Mouse (Mus musculus): Measurements from ENCODE around the gene Fzd5. TPM values are rescaled to one million over a fixed set of nuclear protein-coding genes. Genes with fewer than 3 reads are reported as not detected.

Gene Fzd5
- polyA plus RNA-seq, 1 experiment, result 1.5 TPM

GRCm38 (mm10) chr1:64705230-64705629 lies 32.3 kb downstream of the Fzd5 start:
- no peaks in the 10 kb centered on the region for H3K79me3 ChIP-seq (ENCODE audit: low read depth)
- no peaks in the 10 kb centered on the region for H3K27me3 ChIP-seq (ENCODE audit: control insufficient read depth, insufficient read depth, insufficient read length)
- no peak overlapping the region for H3ac ChIP-seq (ENCODE audit: control insufficient read depth, insufficient read length, low read depth)
- H3K79me2 ChIP-seq (ENCODE audit: control insufficient read depth, insufficient read depth), result peaks cover 7% of the 10 kb centered on the region
- H3K4me3 ChIP-seq (ENCODE audit: insufficient read depth, poor library complexity, severe bottlenecking), result no peak overlapping the region
- H3K36me3 ChIP-seq (ENCODE audit: control insufficient read depth, insufficient read depth), result peaks cover 49% of the 10 kb centered on the region
- no peak for TF ChIP-seq MAX (IDR thresholded peaks at IDR 0.05)
- TF ChIP-seq CTCF (IDR thresholded peaks at IDR 0.05; ENCODE audit: control insufficient read depth, insufficient read depth, insufficient read length), result no peak
- no peak for TF ChIP-seq USF1 (IDR thresholded peaks at IDR 0.05; ENCODE audit: low read depth)

DNA sequence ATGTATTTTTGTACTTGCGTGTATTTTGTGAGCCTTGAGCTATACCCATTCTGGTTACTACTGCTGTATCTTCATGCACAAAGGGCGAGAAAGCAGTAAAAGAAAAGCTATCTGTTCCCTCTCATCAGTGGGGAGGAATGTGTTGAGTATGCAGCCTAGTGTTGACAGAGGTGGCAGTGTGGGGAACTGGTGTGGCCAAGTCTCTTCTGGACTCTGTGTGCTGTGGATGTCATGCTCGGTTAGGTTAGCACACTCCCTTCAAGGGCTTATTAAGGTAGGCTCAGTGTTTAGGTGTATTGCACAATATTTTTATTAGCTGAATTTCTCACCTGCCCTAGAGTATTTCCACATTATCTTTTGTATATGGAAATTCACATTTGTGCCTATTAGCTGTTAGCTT lies 35.8 kb downstream of the Fzd5 start:
- Histone ChIP-seq H3K27me3 (ENCODE audit: control insufficient read depth, insufficient read depth, insufficient read length) (no peaks in the 10 kb centered on the region), H3K4me3 (ENCODE audit: insufficient read depth, poor library complexity, severe bottlenecking) (no peak overlapping the region), H3K79me2 (ENCODE audit: control insufficient read depth, insufficient read depth) (peaks cover 38% of the 10 kb centered on the region), H3ac (ENCODE audit: control insufficient read depth, insufficient read length, low read depth) (no peak overlapping the region), H3K79me3 (ENCODE audit: low read depth) (peaks cover 13% of the 10 kb centered on the region), H3K36me3 (ENCODE audit: control insufficient read depth, insufficient read depth) (peaks cover 45% of the 10 kb centered on the region)
- TF ChIP-seq MAX (IDR thresholded peaks at IDR 0.05) (no peak), MYOG (IDR thresholded peaks at IDR 0.05; ENCODE audit: control insufficient read depth, extremely low read depth, insufficient read length) (no peak), CTCF (IDR thresholded peaks at IDR 0.05; ENCODE audit: control insufficient read depth, insufficient read depth, insufficient read length) (no peak), MYOD1 (IDR thresholded peaks at IDR 0.05; ENCODE audit: control insufficient read depth, insufficient read length, low read depth) (no peak), FOSL1 (IDR thresholded peaks at IDR 0.05; ENCODE audit: insufficient read depth, low read length, poor library complexity, severe bottlenecking) (no peak), CEBPB (IDR thresholded peaks at IDR 0.05; ENCODE audit: low read depth) (no peak), USF1 (IDR thresholded peaks at IDR 0.05; ENCODE audit: low read depth) (no peak)

DNA sequence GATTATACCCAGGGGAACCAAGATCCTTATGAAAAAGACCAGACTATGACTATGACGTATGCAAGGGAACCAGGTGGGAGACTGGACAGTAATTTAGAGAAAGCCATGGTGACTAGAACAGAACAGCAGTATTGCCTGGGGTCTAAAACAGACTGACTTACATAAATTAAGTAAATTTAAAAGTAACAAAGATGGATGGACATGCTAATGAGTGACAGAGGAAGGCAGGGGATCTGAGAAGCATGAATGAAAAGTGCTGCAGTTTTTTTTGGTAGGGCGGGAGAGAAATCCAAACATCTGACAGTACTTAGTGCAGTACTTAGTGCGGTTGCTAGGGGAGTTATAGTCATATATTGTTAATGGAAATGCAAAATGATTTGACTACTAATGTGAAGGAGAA lies 42.4 kb downstream of the Fzd5 start:
- TF ChIP-seq MYOG (IDR thresholded peaks at IDR 0.05; ENCODE audit: control insufficient read depth, extremely low read depth, insufficient read length), result no peak
- TF ChIP-seq CTCF (IDR thresholded peaks at IDR 0.05; ENCODE audit: control insufficient read depth, insufficient read depth, insufficient read length), result no peak
- no peak for TF ChIP-seq FOSL1 (IDR thresholded peaks at IDR 0.05; ENCODE audit: insufficient read depth, low read length, poor library complexity, severe bottlenecking)
- TF ChIP-seq MYOD1 (IDR thresholded peaks at IDR 0.05; ENCODE audit: control insufficient read depth, insufficient read length, low read depth), result no peak
- no peak for TF ChIP-seq MAX (IDR thresholded peaks at IDR 0.05)
- TF ChIP-seq USF1 (IDR thresholded peaks at IDR 0.05; ENCODE audit: low read depth), result no peak
- TF ChIP-seq CEBPB (IDR thresholded peaks at IDR 0.05; ENCODE audit: low read depth), result no peak
- Histone ChIP-seq H3K27me3 (ENCODE audit: control insufficient read depth, insufficient read depth, insufficient read length) (no peaks in the 10 kb centered on the region), H3K79me3 (ENCODE audit: low read depth) (peaks cover 47% of the 10 kb centered on the region), H3K36me3 (ENCODE audit: control insufficient read depth, insufficient read depth) (no peaks in the 10 kb centered on the region), H3K4me3 (ENCODE audit: insufficient read depth, poor library complexity, severe bottlenecking) (no peak overlapping the region), H3K79me2 (ENCODE audit: control insufficient read depth, insufficient read depth) (peaks cover 90% of the 10 kb centered on the region), H3ac (ENCODE audit: control insufficient read depth, insufficient read length, low read depth) (no peak overlapping the region)

DNA sequence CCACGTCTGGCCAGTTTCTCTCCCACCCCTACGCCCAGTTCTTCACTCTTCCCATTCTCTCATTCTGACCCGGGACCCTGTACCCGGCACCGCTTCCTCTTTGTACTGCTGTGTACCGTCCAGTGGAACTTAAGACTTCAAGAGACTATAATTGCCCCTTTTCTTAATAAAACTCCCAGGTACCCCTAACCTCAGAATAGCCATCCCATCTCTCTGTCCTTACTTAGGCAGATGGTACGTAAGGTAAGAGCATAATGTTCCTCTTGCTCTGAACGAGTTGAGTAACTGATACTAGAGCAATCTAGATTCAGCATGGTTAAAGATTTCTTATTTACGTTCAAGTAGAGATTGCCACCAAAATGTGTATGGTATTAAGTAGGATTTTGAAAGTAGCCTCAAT lies 46.0 kb downstream of the Fzd5 start:
- peaks cover 72% of the 10 kb centered on the region for H3K79me2 ChIP-seq (ENCODE audit: control insufficient read depth, insufficient read depth)

DNA sequence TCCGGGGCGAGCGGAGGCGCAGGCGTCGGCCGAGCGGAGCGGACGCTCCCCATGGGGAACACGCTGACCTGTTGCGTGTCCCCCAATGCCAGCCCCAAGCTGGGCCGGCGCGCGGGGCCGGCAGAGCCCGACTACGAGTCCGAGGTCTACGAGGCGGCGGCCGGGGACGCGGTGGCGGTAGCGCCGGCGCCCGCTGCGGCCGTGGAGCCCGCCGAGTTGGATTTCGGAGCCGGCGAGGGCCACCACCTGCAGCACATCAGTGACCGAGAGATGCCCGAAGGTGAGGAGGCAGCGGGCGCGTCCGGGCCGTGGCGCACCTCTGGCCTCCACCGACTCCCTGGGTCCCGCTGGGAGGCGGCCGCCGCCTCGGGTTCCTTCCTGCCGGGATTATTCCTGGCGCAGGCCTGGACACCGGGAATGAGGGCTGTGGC lies 46.4 kb downstream of the Fzd5 start:
- H3K79me2 ChIP-seq (ENCODE audit: control insufficient read depth, insufficient read depth), result peaks cover 67% of the 10 kb centered on the region
- no peak for TF ChIP-seq USF1 (IDR thresholded peaks at IDR 0.05; ENCODE audit: low read depth)
- TF ChIP-seq CEBPB (IDR thresholded peaks at IDR 0.05; ENCODE audit: low read depth), result no peak
- TF ChIP-seq CTCF (IDR thresholded peaks at IDR 0.05; ENCODE audit: control insufficient read depth, insufficient read depth, insufficient read length), result no peak
- TF ChIP-seq MYOG (IDR thresholded peaks at IDR 0.05; ENCODE audit: control insufficient read depth, extremely low read depth, insufficient read length), result no peak
- TF ChIP-seq MYOD1 (IDR thresholded peaks at IDR 0.05; ENCODE audit: control insufficient read depth, insufficient read length, low read depth), result no peak
- no peak for TF ChIP-seq FOSL1 (IDR thresholded peaks at IDR 0.05; ENCODE audit: insufficient read depth, low read length, poor library complexity, severe bottlenecking)
- H3ac ChIP-seq (ENCODE audit: control insufficient read depth, insufficient read length, low read depth), result peak overlapping the region; percentile 83
- H3K79me3 ChIP-seq (ENCODE audit: low read depth), result peaks cover 30% of the 10 kb centered on the region
- no peaks in the 10 kb centered on the region for H3K36me3 ChIP-seq (ENCODE audit: control insufficient read depth, insufficient read depth)
- no peaks in the 10 kb centered on the region for H3K27me3 ChIP-seq (ENCODE audit: control insufficient read depth, insufficient read depth, insufficient read length)
- peak overlapping the region; percentile 72 for H3K4me3 ChIP-seq (ENCODE audit: insufficient read depth, poor library complexity, severe bottlenecking)

More for the DNA sequence above, 46.0 kb downstream of the Fzd5 start:
- Histone ChIP-seq H3ac (ENCODE audit: control insufficient read depth, insufficient read length, low read depth) (peak overlapping the region; percentile 83), H3K36me3 (ENCODE audit: control insufficient read depth, insufficient read depth) (no peaks in the 10 kb centered on the region), H3K79me3 (ENCODE audit: low read depth) (peaks cover 34% of the 10 kb centered on the region), H3K4me3 (ENCODE audit: insufficient read depth, poor library complexity, severe bottlenecking) (peak overlapping the region; percentile 72), H3K27me3 (ENCODE audit: control insufficient read depth, insufficient read depth, insufficient read length) (no peaks in the 10 kb centered on the region)
- no peak for TF ChIP-seq CTCF (IDR thresholded peaks at IDR 0.05; ENCODE audit: control insufficient read depth, insufficient read depth, insufficient read length)
- TF ChIP-seq MYOG (IDR thresholded peaks at IDR 0.05; ENCODE audit: control insufficient read depth, extremely low read depth, insufficient read length), result no peak
- TF ChIP-seq MYOD1 (IDR thresholded peaks at IDR 0.05; ENCODE audit: control insufficient read depth, insufficient read length, low read depth), result no peak
- no peak for TF ChIP-seq FOSL1 (IDR thresholded peaks at IDR 0.05; ENCODE audit: insufficient read depth, low read length, poor library complexity, severe bottlenecking)
- no peak for TF ChIP-seq MAX (IDR thresholded peaks at IDR 0.05)
- TF ChIP-seq USF1 (IDR thresholded peaks at IDR 0.05; ENCODE audit: low read depth), result no peak
- TF ChIP-seq CEBPB (IDR thresholded peaks at IDR 0.05; ENCODE audit: low read depth), result no peak

Measured in C2C12 (cell line).